ENCODE assay signal across 17 mouse cellular contexts in genomic region chr13:5272506-5273192, GRCm38 (mm10).
"Had no signal": no experiment of that assay in that cellular context is flagged by ENCODE, and none has a peak within 500 bp of the region (broad histone marks: within the 10 kb centered on the region; RNA-seq: fewer than 3 reads in every experiment).

No protein-coding gene starts in this region.

- ATAC-seq: intestine, embryonic 16.5 days; lung, postnatal 0 days had no signal

- H3K4me2 ChIP-seq: limb, embryonic 15.5 days; liver, embryonic 13.5 days; midbrain, embryonic 11.5 days had no signal

- H3K27me3 ChIP-seq: limb, embryonic 15.5 days; liver, embryonic 13.5 days had no signal

- H3K9ac ChIP-seq: limb, embryonic 15.5 days; liver, embryonic 13.5 days had no signal

- DNase-seq: kidney, adult 18-20 months; kidney, adult 9 months; kidney, postnatal 14 days; kidney, postnatal 4 days; layer of hippocampus, adult 9-11 months; liver, embryonic 13.5 days; lung, postnatal 4 days; midbrain, embryonic 14.5 days; thymus, adult 2 months; thymus, postnatal 14 days; thymus, postnatal 4 days had no signal

- H3K4me1 ChIP-seq: limb, embryonic 15.5 days; liver, embryonic 13.5 days had no signal

- H3K9me3 ChIP-seq: limb, embryonic 15.5 days; liver, embryonic 13.5 days had no signal

- H3K27ac ChIP-seq: layer of hippocampus, adult 2 months; limb, embryonic 15.5 days; liver, embryonic 13.5 days; stomach, postnatal 0 days had no signal

- H3K4me3 ChIP-seq: layer of hippocampus, adult 2 months; limb, embryonic 15.5 days; liver, embryonic 13.5 days had no signal

- H3K36me3 ChIP-seq: limb, embryonic 15.5 days; liver, embryonic 13.5 days had no signal
